Mouse (Mus musculus): ENCODE results near the gene Ubtd1. TPM values are rescaled to one million over a fixed set of nuclear protein-coding genes. Genes with fewer than 3 reads are reported as not detected.

The Ubtd1 gene
- polyA plus RNA-seq, 1 experiment from 2014 or later = 3.3 TPM

DNA sequence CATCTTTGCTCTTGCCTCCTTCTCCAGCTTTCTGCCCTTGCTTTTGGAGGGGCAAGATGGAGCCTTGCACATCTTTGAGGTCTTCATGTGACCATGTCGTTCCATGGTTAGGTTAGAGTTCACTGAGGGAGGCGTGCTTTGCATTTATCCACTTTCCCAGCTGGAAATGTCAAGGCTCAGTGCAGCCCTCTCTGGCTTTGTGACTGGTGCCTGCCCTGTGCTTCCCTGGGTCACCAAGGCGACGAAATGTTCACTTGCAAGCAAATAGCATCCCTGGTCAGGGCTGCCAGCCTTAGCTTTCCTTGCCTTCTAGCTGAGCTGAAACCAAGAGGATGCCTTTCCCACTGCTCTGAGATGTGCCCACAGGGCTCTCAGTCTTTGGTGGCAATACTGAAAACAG lies 28.9 kb downstream of the Ubtd1 start:
- H3K36me3 ChIP-seq = no peaks in the 10 kb centered on the region
- WGBS (ENCODE audit: insufficient replicate concordance) = 58% methylated on average over 4 of the region's 4 CpGs
- no peak overlapping the region for H3K4me2 ChIP-seq
- no peaks in the 10 kb centered on the region for H3K27me3 ChIP-seq
- no peak for ATAC-seq (ENCODE audit: low read depth)
- H3K9ac ChIP-seq = no peak overlapping the region
- no peak overlapping the region for H3K4me3 ChIP-seq (replicated peaks)
- no peaks in the 10 kb centered on the region for H3K9me3 ChIP-seq (replicated peaks)
- H3K4me1 ChIP-seq (replicated peaks) = peaks cover 18% of the 10 kb centered on the region
- no peak overlapping the region for H3K27ac ChIP-seq
- no peak for DNase-seq

DNA sequence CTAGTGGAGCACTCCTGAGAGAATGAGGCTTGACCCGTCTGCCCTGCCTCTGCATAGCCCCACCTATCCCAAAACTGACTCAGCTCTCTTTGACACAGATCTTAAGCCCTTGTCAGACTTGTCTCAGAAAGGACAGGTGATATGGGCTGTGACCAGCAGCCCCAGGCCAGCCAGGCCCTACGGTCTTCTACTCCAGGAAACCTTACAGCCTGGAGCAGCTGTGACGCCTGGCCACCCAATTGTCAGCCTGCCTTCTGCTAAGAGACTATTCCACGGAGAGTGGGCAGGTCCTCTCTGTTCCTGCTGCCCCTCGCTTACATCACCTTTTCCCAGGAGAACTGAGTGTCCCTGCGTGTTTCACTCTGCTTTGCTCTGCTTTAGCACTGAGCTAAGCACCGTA lies 29.6 kb downstream of the Ubtd1 start:
- Histone ChIP-seq H3K9ac (no peak overlapping the region), H3K4me2 (no peak overlapping the region), H3K4me1 (replicated peaks) (peaks cover 11% of the 10 kb centered on the region), H3K9me3 (replicated peaks) (no peaks in the 10 kb centered on the region), H3K4me3 (replicated peaks) (no peak overlapping the region), H3K27ac (no peak overlapping the region), H3K36me3 (no peaks in the 10 kb centered on the region), H3K27me3 (no peaks in the 10 kb centered on the region)
- no peak for DNase-seq
- WGBS (ENCODE audit: insufficient replicate concordance) = 71% methylated on average over 7 of the region's 7 CpGs
- no peak for ATAC-seq (ENCODE audit: low read depth)

DNA sequence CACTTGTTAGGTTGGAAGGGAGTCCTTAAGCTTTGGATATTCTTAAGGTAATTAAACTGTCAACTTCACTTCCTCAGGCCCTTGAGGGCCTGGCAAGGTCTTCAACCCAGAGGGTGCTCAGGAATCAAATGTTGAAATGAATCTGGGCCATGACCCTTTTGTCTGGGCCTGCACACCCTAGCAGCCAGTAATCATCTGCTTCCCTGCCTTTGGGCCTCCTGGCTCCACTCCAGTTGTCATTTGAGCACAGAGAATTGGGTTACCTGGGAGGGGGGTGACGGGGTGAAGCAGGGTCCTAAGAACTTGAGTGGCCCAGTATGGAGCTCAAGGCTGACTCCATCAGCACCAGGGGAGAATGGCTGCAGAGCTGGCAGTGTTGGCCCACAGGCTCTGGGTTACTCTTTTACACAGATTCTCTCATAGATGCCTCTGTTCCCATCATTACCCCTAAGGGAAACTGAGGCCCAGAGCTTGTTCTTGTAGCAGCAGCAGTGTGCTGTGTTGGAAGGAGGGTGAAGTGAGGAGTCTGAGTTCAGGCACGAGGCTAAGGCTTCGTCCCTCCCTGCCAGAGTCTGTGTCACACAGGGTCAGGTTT lies 32.8 kb downstream of the Ubtd1 start:
- 67% methylated on average over 3 of the region's 3 CpGs for WGBS (ENCODE audit: insufficient replicate concordance)
- no peaks in the 10 kb centered on the region for H3K9me3 ChIP-seq (replicated peaks)
- H3K27me3 ChIP-seq = no peaks in the 10 kb centered on the region
- no peaks in the 10 kb centered on the region for H3K36me3 ChIP-seq
- ATAC-seq (ENCODE audit: low read depth) (no peak), DNase-seq (no peak)
- no peak overlapping the region for H3K4me3 ChIP-seq (replicated peaks)
- H3K4me2 ChIP-seq = no peak overlapping the region
- no peak overlapping the region for H3K9ac ChIP-seq
- H3K4me1 ChIP-seq (replicated peaks) = peaks cover 14% of the 10 kb centered on the region
- no peak overlapping the region for H3K27ac ChIP-seq

GRCm38 (mm10) chr19:42015001-42015400 lies 33.4 kb downstream of the Ubtd1 start:
- no peak for DNase-seq
- H3K9me3 ChIP-seq (replicated peaks) = no peaks in the 10 kb centered on the region
- H3K4me2 ChIP-seq = no peak overlapping the region
- H3K36me3 ChIP-seq = no peaks in the 10 kb centered on the region
- 65% methylated on average over 6 of the region's 6 CpGs for WGBS (ENCODE audit: insufficient replicate concordance)
- no peaks in the 10 kb centered on the region for H3K27me3 ChIP-seq
- H3K4me1 ChIP-seq (replicated peaks) = peaks cover 16% of the 10 kb centered on the region
- no peak overlapping the region for H3K4me3 ChIP-seq (replicated peaks)
- H3K9ac ChIP-seq = no peak overlapping the region
- H3K27ac ChIP-seq = no peak overlapping the region
- ATAC-seq (ENCODE audit: low read depth) = no peak

- Histone ChIP-seq H3K4me3 (replicated peaks) (no peak overlapping the region), H3K4me1 (replicated peaks) (peaks cover 16% of the 10 kb centered on the region), H3K9ac (no peak overlapping the region), H3K9me3 (replicated peaks) (no peaks in the 10 kb centered on the region), H3K4me2 (no peak overlapping the region), H3K36me3 (no peaks in the 10 kb centered on the region), H3K27me3 (no peaks in the 10 kb centered on the region), H3K27ac (no peak overlapping the region)
- 70% methylated on average over 4 of the region's 4 CpGs for WGBS (ENCODE audit: insufficient replicate concordance)
- DNase-seq = no peak
- no peak for ATAC-seq (ENCODE audit: low read depth)
Measured at GRCm38 (mm10) chr19:42016251-42016650, 34.7 kb downstream of the Ubtd1 start.

GRCm38 (mm10) chr19:42016840-42017239 lies 35.3 kb downstream of the Ubtd1 start:
- no peak overlapping the region for H3K4me2 ChIP-seq
- no peaks in the 10 kb centered on the region for H3K9me3 ChIP-seq (replicated peaks)
- H3K9ac ChIP-seq = no peak overlapping the region
- H3K27me3 ChIP-seq = no peaks in the 10 kb centered on the region
- no peak for ATAC-seq (ENCODE audit: low read depth)
- 70% methylated on average over 5 of the region's 5 CpGs for WGBS (ENCODE audit: insufficient replicate concordance)
- H3K27ac ChIP-seq = 0 out of 2 replicates have a peak overlapping the region, but pooled peaks have one; percentile 12
- peaks cover 16% of the 10 kb centered on the region for H3K4me1 ChIP-seq (replicated peaks)
- no peaks in the 10 kb centered on the region for H3K36me3 ChIP-seq
- DNase-seq = no peak
- H3K4me3 ChIP-seq (replicated peaks) = no peak overlapping the region

DNA sequence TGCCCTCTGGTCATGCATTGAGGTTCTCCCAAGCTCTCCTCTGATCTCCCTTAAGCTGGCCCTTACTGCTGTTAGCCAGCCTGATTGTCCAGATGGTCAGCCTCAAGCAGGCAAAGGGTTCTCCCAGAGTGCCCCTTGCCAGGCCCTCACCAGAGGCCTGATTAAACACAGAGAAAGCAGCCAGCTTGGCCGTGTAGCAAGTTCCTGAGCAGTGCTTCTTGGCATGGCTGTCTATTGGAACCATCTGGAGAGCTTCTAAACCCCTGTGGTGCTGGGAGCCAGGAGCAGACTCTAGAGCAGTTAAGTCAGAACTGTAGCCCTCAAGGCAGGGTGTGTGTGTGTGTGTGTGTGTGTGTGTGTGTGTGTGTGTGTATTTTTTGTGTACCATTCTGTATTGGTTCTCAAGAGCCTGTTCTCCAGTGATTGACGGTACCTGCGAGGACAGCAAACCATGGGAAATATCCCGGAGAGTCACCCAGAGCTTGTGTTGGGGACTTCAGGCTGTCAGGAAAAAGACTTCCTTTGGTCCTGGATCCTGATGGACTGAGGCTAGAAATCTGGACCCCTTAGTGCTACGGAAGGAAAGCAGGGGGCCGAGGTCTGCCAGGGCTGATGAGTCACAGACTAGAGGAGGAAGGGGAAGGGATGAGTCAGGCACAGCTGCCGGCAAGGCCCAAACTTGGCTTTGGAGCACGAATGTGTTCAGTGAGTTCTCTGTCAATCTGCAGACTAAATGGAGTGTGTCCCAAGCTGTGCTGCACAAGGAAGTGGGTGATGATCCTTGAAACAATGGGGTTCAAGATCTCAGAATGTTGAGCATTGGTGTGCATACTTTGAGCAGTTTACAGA lies 36.1 kb downstream of the Ubtd1 start:
- no peak overlapping the region for H3K9ac ChIP-seq
- H3K4me2 ChIP-seq = no peak overlapping the region
- H3K36me3 ChIP-seq = no peaks in the 10 kb centered on the region
- no peaks in the 10 kb centered on the region for H3K9me3 ChIP-seq (replicated peaks)
- H3K4me3 ChIP-seq (replicated peaks) = no peak overlapping the region
- H3K27me3 ChIP-seq = no peaks in the 10 kb centered on the region
- peaks cover 16% of the 10 kb centered on the region for H3K4me1 ChIP-seq (replicated peaks)
- WGBS (ENCODE audit: insufficient replicate concordance) = 27% methylated on average over 8 of the region's 8 CpGs
- DNase-seq = no peak
- no peak for ATAC-seq (ENCODE audit: low read depth)
- H3K27ac ChIP-seq = peak overlapping the region; percentile 12; the same call in 1 of the 2 replicates

DNA sequence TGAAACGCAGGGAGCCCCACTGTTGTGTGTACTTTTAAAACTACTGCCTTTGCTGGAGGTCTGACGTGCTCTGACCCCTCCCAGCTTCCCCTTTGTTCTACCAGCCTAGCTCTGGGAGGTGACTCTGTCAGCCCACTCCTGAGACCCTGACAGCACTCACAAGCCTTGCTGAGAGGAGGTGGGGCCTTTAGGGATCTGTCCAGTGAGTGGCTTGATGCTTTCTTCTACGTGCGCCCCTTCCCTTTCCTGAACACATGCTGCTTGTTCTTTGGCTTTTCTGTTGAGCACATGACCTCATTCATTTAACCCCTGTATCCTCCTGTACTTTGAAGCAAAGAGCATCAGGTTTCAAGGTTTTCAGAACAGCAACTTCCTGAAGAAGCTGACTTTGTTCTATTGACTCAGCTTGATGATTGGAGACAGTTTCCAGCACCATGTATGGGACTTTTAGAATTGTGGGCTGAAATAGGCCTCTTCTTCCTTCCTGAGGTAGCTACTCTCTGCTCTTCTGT lies 37.5 kb downstream of the Ubtd1 start:
- DNase-seq (no peak), ATAC-seq (ENCODE audit: low read depth) (no peak)
- WGBS (ENCODE audit: insufficient replicate concordance) = 39% methylated on average over 4 of the region's 4 CpGs
- 0 out of 2 replicates have a peak overlapping the region, but pooled peaks have one; percentile 19 for H3K27ac ChIP-seq
- H3K36me3 ChIP-seq = no peaks in the 10 kb centered on the region
- no peak overlapping the region for H3K9ac ChIP-seq
- no peaks in the 10 kb centered on the region for H3K27me3 ChIP-seq
- no peak overlapping the region for H3K4me3 ChIP-seq (replicated peaks)
- H3K4me1 ChIP-seq (replicated peaks) = peaks cover 16% of the 10 kb centered on the region
- no peak overlapping the region for H3K4me2 ChIP-seq
- H3K9me3 ChIP-seq (replicated peaks) = no peaks in the 10 kb centered on the region

GRCm38 (mm10) chr19:42021681-42022541 lies 40.3 kb downstream of the Ubtd1 start:
- Histone ChIP-seq H3K4me3 (replicated peaks) (no peak overlapping the region), H3K27me3 (no peaks in the 10 kb centered on the region), H3K9me3 (replicated peaks) (no peaks in the 10 kb centered on the region), H3K36me3 (no peaks in the 10 kb centered on the region), H3K27ac (no peak overlapping the region), H3K4me2 (no peak overlapping the region), H3K4me1 (replicated peaks) (peaks cover 14% of the 10 kb centered on the region), H3K9ac (no peak overlapping the region)
- ATAC-seq (ENCODE audit: low read depth) = no peak
- no peak for DNase-seq
- 67% methylated on average over 10 of the region's 10 CpGs for WGBS (ENCODE audit: insufficient replicate concordance)

- H3K9ac ChIP-seq = no peak overlapping the region
- DNase-seq (no peak), ATAC-seq (ENCODE audit: low read depth) (no peak)
- no peaks in the 10 kb centered on the region for H3K36me3 ChIP-seq
- peaks cover 14% of the 10 kb centered on the region for H3K4me1 ChIP-seq (replicated peaks)
- 62% methylated on average over 2 of the region's 2 CpGs for WGBS (ENCODE audit: insufficient replicate concordance)
- H3K27me3 ChIP-seq = no peaks in the 10 kb centered on the region
- H3K9me3 ChIP-seq (replicated peaks) = no peaks in the 10 kb centered on the region
- H3K4me3 ChIP-seq (replicated peaks) = no peak overlapping the region
- no peak overlapping the region for H3K27ac ChIP-seq
- no peak overlapping the region for H3K4me2 ChIP-seq
Measured at GRCm38 (mm10) chr19:42022542-42022848, 40.9 kb downstream of the Ubtd1 start.

DNA sequence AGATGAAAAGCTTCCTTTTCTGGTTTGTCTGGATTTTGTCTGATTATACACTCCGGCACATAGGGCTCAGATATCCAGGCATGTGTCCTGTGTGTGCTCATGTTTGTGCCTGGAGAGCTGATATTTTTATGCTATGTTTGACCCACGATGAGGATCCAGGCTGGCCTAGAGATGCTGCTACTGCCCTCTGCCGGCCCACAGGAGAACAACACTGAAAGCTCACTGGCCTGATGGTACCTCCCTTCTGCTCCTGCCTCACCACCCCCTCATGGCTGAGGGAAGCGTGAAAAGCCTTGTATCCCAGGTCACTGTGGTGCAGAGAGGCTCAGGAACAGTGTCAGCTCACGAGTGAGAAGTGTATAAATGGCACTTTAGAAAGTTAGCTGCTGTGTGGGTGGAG lies 44.6 kb downstream of the Ubtd1 start:
- Histone ChIP-seq H3K27ac (no peak overlapping the region), H3K27me3 (no peaks in the 10 kb centered on the region), H3K4me3 (replicated peaks) (no peak overlapping the region), H3K36me3 (no peaks in the 10 kb centered on the region), H3K9ac (no peak overlapping the region), H3K4me2 (no peak overlapping the region), H3K9me3 (replicated peaks) (no peaks in the 10 kb centered on the region), H3K4me1 (replicated peaks) (no peaks in the 10 kb centered on the region)
- ATAC-seq (ENCODE audit: low read depth) = peak; percentile 48; the same call in 1 of the 2 replicates
- under 1% methylated on average over 5 of the region's 5 CpGs for WGBS (ENCODE audit: insufficient replicate concordance)
- peak; percentile 50 for DNase-seq
